ENCODE assay signal across 12 mouse cellular contexts in the genomic region with DNA sequence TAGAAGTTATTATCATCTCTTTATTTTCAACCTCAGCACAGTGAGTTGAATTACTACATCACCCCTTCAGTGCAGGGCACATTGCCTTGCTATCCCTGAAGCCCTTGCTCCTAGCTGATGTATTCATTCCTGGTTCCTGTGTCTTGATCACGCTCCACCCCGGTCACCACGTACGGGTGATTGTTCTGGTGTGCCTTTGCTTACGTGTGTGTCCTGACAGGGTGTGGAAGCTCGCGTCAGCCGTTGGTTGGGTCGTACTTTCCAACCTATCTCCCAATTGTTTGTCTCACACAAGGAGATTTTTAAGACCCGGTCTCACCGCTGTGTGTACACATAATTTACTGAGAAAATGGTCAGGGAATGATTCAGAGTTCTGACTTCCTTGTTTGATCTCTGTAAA.
"Had no signal": no experiment of that assay in that cellular context is flagged by ENCODE, and none has a peak within 500 bp of the region (broad histone marks: within the 10 kb centered on the region; RNA-seq: fewer than 3 reads in every experiment).

No protein-coding gene starts in this region.

- H3K9me3 ChIP-seq: limb, embryonic 12.5 days; liver, embryonic 13.5 days; lung, embryonic 15.5 days; midbrain, embryonic 13.5 days; neural tube, embryonic 12.5 days had no signal

- H3K27me3 ChIP-seq: limb, embryonic 12.5 days; liver, embryonic 13.5 days; lung, embryonic 15.5 days; midbrain, embryonic 13.5 days; neural tube, embryonic 12.5 days had no signal

- DNase-seq: kidney, adult 18-20 months; kidney, postnatal 25 days; layer of hippocampus, postnatal 36 days; liver; liver, embryonic 13.5 days; liver, postnatal 0 days; lung, postnatal 14 days; thymus, postnatal 4 days had no signal

- ATAC-seq: liver, postnatal 0 days; midbrain, embryonic 13.5 days had no signal

- H3K4me3 ChIP-seq: limb, embryonic 12.5 days; liver, embryonic 13.5 days; lung, embryonic 15.5 days; midbrain, embryonic 13.5 days; neural tube, embryonic 12.5 days had no signal

- H3K4me1 ChIP-seq: liver, embryonic 13.5 days had no signal

- H3K4me2 ChIP-seq: liver, embryonic 13.5 days; midbrain, embryonic 13.5 days; neural tube, embryonic 12.5 days had no signal

- H3K9ac ChIP-seq: limb, embryonic 12.5 days; liver, embryonic 13.5 days; liver, postnatal 0 days; lung, embryonic 15.5 days; midbrain, embryonic 13.5 days; neural tube, embryonic 12.5 days had no signal

- H3K27ac ChIP-seq: liver, embryonic 13.5 days; lung, embryonic 15.5 days; midbrain, embryonic 13.5 days; neural tube, embryonic 12.5 days had no signal

- H3K36me3 ChIP-seq: limb, embryonic 12.5 days; liver, embryonic 13.5 days; lung, embryonic 15.5 days; midbrain, embryonic 13.5 days; neural tube, embryonic 12.5 days had no signal
